Mouse (Mus musculus) heart, postnatal 10 days (tissue): ENCODE measurements at regions not wholly inside any gene's neighbourhood (a gene's known extent, or its start where the extent isn't known, plus 50 kb on each side); places are given as distances from the start of the nearest gene placed in this dataset.
A peak's percentile ranks its signal among the peaks of the same experiment; 100 is the strongest.

Experiments
- DNase-seq, 2 experiments: peaks; one replicate each; pipeline ENCODE4 v3.0.0; 2021
- intact Hi-C: fragments of 180-260 bp; cut with DNase I; formaldehyde crosslinking; loops from one replicate; pipeline ENCODE4 v1.15.1; 2025

- intact Hi-C loops: no loop called here
These were observed 684.8 kb upstream of the Vstm2a start for GRCm38 (mm10) chr11:15572716-15573115.

GRCm38 (mm10) chr11:15619963-15620362, 637.6 kb upstream of the Vstm2a start:
- DNase-seq: no peak
- intact Hi-C loops: no loop called here

More at GRCm38 (mm10) chr11:15572716-15573115, 684.8 kb upstream of the Vstm2a start:
- DNase-seq: no peak

- DNase-seq: no peak
- intact Hi-C loops: no loop called here
These were observed 608.4 kb upstream of the Vstm2a start for GRCm38 (mm10) chr11:15649025-15649680.

GRCm38 (mm10) chr11:15689073-15689472, 568.5 kb upstream of the Vstm2a start:
- no peak for DNase-seq
- intact Hi-C loops: no loop called here

- DNase-seq: no peak
- intact Hi-C loops: no loop called here
These were observed 559.3 kb upstream of the Vstm2a start for GRCm38 (mm10) chr11:15698001-15698756.

GRCm38 (mm10) chr11:15715987-15716386, 541.5 kb upstream of the Vstm2a start:
- no peak for DNase-seq

GRCm38 (mm10) chr11:15717536-15717935, 540.0 kb upstream of the Vstm2a start:
- intact Hi-C loops: no loop called here
- DNase-seq: no peak

More at GRCm38 (mm10) chr11:15715987-15716386, 541.5 kb upstream of the Vstm2a start:
- intact Hi-C loops: no loop called here

- intact Hi-C loops: no loop called here
- no peak for DNase-seq
These were observed 519.9 kb upstream of the Vstm2a start for GRCm38 (mm10) chr11:15737621-15738020.

GRCm38 (mm10) chr11:15756006-15756405, 501.5 kb upstream of the Vstm2a start:
- DNase-seq: no peak
- intact Hi-C loops: no loop called here

- intact Hi-C loops: no loop called here
- peak; percentile 18 to 31 for DNase-seq
These were observed 487.6 kb upstream of the Vstm2a start for GRCm38 (mm10) chr11:15769651-15770617.
